Mouse (Mus musculus): Measurements from ENCODE around the gene Lgr5. TPM values are rescaled to one million over a fixed set of nuclear protein-coding genes. Genes with fewer than 3 reads are reported as not detected.

The Lgr5 gene
- total and polyA plus RNA-seq, 3 experiments = not detected

DNA sequence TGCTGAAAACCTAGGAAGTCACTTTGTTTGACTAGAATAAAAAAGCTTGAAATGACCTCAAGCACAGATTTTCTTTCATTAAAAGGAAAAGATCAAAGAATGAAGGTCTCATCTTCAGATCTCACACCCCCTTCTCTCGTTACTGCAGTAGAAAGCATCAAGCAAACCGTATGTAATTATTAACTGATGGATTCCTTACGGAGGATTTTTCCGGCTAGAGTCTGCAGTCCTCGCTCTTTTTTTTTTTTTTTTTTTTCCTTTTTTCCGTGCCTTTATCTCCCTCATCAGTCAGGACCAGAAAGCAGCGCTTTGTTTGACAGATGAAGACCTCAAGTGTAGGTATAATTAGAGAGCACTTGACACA, 93.8 kb downstream of the Lgr5 start:
- TF ChIP-seq MYC (IDR thresholded peaks at IDR 0.05; ENCODE audit: low read depth, low read length) (no peak), NRF1 (IDR thresholded peaks at IDR 0.05; ENCODE audit: low read depth, low read length) (no peak), ZMIZ1 (IDR thresholded peaks at IDR 0.05; ENCODE audit: low read depth, low read length) (no peak), IRF4 (IDR thresholded peaks at IDR 0.05; ENCODE audit: low read depth, low read length) (no peak)
- DNase-seq (ENCODE audit: extremely low read depth) = no peak
- Histone ChIP-seq H3K36me3 (replicated peaks in 1 of 2; ENCODE audit: control insufficient read depth in 1 of 2, insufficient read depth in 1 of 2, low read length in 1 of 2) (no peaks in the 10 kb centered on the region), H3K4me3 (replicated peaks in 1 of 3; ENCODE audit: low read depth in 2 of 3, low read length in 2 of 3, poor library complexity in 1 of 3) (no peak overlapping the region), H3K79me2 (replicated peaks; ENCODE audit: control insufficient read depth, extremely low read depth, insufficient read depth, poor library complexity, severe bottlenecking) (no peaks in the 10 kb centered on the region), H3K9me3 (replicated peaks; ENCODE audit: low read length) (peaks cover 4% of the 10 kb centered on the region), H3K27ac (ENCODE audit: insufficient read depth, low read depth) (no peak overlapping the region), H3K4me2 (ENCODE audit: insufficient read depth, low read depth, poor library complexity, severe bottlenecking) (no peak overlapping the region), H3K27me3 (replicated peaks) (no peaks in the 10 kb centered on the region), H3K9ac (ENCODE audit: insufficient read depth, low read depth) (no peak overlapping the region), H3K4me1 (ENCODE audit: control insufficient read depth in 1 of 2, insufficient read depth in 2 of 2) (no peaks in the 10 kb centered on the region; a peak in 1 of 4 replicates)
- dilution Hi-C loops (cut with MboI; ENCODE audit: extremely low pct_ligation_motif_present, extremely low pct_unique_long_range_greater_than_20kb, low sequenced_read_pairs) = no loop called here
- in situ Hi-C loops (cut with MboI; ENCODE audit: low pct_ligation_motif_present, low pct_unique_long_range_greater_than_20kb, low sequenced_read_pairs) = no loop called here

DNA sequence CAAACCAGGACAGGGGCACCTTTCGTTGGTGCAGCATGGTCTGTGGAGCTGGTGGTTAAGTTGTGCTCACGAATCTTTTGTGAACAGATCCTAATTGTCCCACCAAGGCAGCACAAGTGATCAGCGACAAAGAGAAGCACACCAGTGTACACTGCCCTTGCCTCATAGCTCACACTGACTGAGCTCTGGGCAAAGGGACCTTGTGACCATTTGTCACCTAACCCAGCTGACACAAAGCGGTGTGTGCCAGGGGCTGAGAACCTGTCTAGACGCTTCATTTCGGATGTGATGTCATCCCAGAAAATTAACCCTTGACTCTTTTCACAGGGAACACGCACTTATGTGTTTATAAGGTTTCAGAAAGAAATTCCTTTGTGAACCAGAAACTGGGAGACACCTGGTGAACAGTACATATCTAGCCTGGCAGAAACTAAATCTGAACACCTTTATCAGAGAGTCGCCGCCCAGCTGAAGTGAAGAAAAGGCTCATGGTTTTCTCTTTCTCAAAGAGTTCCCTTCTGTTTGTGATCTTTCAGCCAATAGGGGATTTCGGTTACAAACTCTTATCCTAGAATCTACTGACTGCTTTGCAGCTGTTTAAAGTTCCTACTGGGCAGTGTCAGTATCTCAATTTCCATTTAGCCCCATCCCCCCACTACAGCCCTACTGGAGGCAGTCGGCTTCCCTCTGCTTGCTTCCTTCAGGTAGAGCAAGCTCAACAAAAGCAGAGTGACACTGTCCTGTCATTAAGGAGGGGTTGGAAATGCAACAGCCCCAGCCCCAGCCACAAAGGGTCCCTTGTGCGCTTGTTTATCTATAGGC, 94.4 kb downstream of the Lgr5 start:
- DNase-seq (ENCODE audit: extremely low read depth) = no peak
- Histone ChIP-seq H3K36me3 (replicated peaks in 1 of 2; ENCODE audit: control insufficient read depth in 1 of 2, insufficient read depth in 1 of 2, low read length in 1 of 2) (no peaks in the 10 kb centered on the region), H3K79me2 (replicated peaks; ENCODE audit: control insufficient read depth, extremely low read depth, insufficient read depth, poor library complexity, severe bottlenecking) (no peaks in the 10 kb centered on the region), H3K27me3 (replicated peaks) (no peaks in the 10 kb centered on the region), H3K9me3 (replicated peaks; ENCODE audit: low read length) (peaks cover 4% of the 10 kb centered on the region), H3K9ac (ENCODE audit: insufficient read depth, low read depth) (no peak overlapping the region), H3K4me2 (ENCODE audit: insufficient read depth, low read depth, poor library complexity, severe bottlenecking) (no peak overlapping the region), H3K4me3 (replicated peaks in 1 of 3; ENCODE audit: low read depth in 2 of 3, low read length in 2 of 3, poor library complexity in 1 of 3) (no peak overlapping the region), H3K27ac (ENCODE audit: insufficient read depth, low read depth) (no peak overlapping the region), H3K4me1 (ENCODE audit: control insufficient read depth in 1 of 2, insufficient read depth in 2 of 2) (no peaks in the 10 kb centered on the region; a peak in 1 of 4 replicates)
- in situ Hi-C loops (cut with MboI; ENCODE audit: low pct_ligation_motif_present, low pct_unique_long_range_greater_than_20kb, low sequenced_read_pairs) (no loop called here), dilution Hi-C loops (cut with MboI; ENCODE audit: extremely low pct_ligation_motif_present, extremely low pct_unique_long_range_greater_than_20kb, low sequenced_read_pairs) (no loop called here)
- TF ChIP-seq CTCF (conservative IDR thresholded peaks at IDR 0.05 in 1 of 2, IDR thresholded peaks at IDR 0.05 in 1 of 2; ENCODE audit: low read depth in 2 of 2, low read length in 2 of 2) = no peak
- TF ChIP-seq POLR2A (IDR thresholded peaks at IDR 0.05; ENCODE audit: low read depth, low read length) = no peak
- no peak for TF ChIP-seq ZNF384 (IDR thresholded peaks at IDR 0.05; ENCODE audit: low read depth, low read length)
- TF ChIP-seq CHD2 (IDR thresholded peaks at IDR 0.05; ENCODE audit: low read length) = no peak
- TF ChIP-seq ETS1 (conservative IDR thresholded peaks at IDR 0.05; ENCODE audit: low read depth, low read length) = no peak
- TF ChIP-seq ZMIZ1 (IDR thresholded peaks at IDR 0.05; ENCODE audit: low read depth, low read length) = no peak
- TF ChIP-seq EP300 (IDR thresholded peaks at IDR 0.05; ENCODE audit: low read length) = no peak
- no peak for TF ChIP-seq KAT2A (IDR thresholded peaks at IDR 0.05; ENCODE audit: insufficient replicate concordance, low read length)
- no peak for TF ChIP-seq RAD21 (IDR thresholded peaks at IDR 0.05; ENCODE audit: low read depth, low read length)
- TF ChIP-seq RCOR1 (conservative IDR thresholded peaks at IDR 0.05; ENCODE audit: low read depth, low read length) = no peak
- TF ChIP-seq NRF1 (IDR thresholded peaks at IDR 0.05; ENCODE audit: low read depth, low read length) = no peak
- no peak for TF ChIP-seq USF1 (IDR thresholded peaks at IDR 0.05; ENCODE audit: low read depth, low read length)

All from CH12.LX (cell line).